Mouse (Mus musculus): ENCODE measurements around the gene Nav2.

Gene Nav2

GRCm38 (mm10) chr7:49175784-49176409 is 267.4 kb downstream of the Nav2 start:
- no peak for DNase-seq

- no peak for DNase-seq
Observed at GRCm38 (mm10) chr7:49176590-49177201, 268.2 kb downstream of the Nav2 start.

- DNase-seq, result no peak
Observed at GRCm38 (mm10) chr7:49178217-49178616, 269.7 kb downstream of the Nav2 start.

- DNase-seq, result no peak
Observed at GRCm38 (mm10) chr7:49181010-49181409, 272.5 kb downstream of the Nav2 start.

- DNase-seq, result no peak
Observed at GRCm38 (mm10) chr7:49182427-49182826, 273.9 kb downstream of the Nav2 start.

GRCm38 (mm10) chr7:49183696-49184095 is 275.2 kb downstream of the Nav2 start:
- no peak for DNase-seq

GRCm38 (mm10) chr7:49185991-49186390 is 277.5 kb downstream of the Nav2 start:
- DNase-seq, result no peak

GRCm38 (mm10) chr7:49189364-49189763 is 280.8 kb downstream of the Nav2 start:
- DNase-seq, result no peak

GRCm38 (mm10) chr7:49190231-49190985 is 281.9 kb downstream of the Nav2 start:
- DNase-seq, result no peak

- DNase-seq, result peak; percentile 22
Observed at GRCm38 (mm10) chr7:49191081-49191678, 282.7 kb downstream of the Nav2 start.

GRCm38 (mm10) chr7:49192061-49192695 is 283.7 kb downstream of the Nav2 start:
- DNase-seq, result no peak

- peak; percentile 52 for DNase-seq
Observed at GRCm38 (mm10) chr7:49195711-49196147, 287.2 kb downstream of the Nav2 start.

GRCm38 (mm10) chr7:49199366-49199765 is 290.9 kb downstream of the Nav2 start:
- DNase-seq, result no peak

- no peak for DNase-seq
Observed at GRCm38 (mm10) chr7:49200270-49200669, 291.8 kb downstream of the Nav2 start.

- no peak for DNase-seq
Observed at GRCm38 (mm10) chr7:49202971-49203370, 294.5 kb downstream of the Nav2 start.

GRCm38 (mm10) chr7:49204856-49205255 is 296.3 kb downstream of the Nav2 start:
- no peak for DNase-seq

- DNase-seq, result no peak
Observed at GRCm38 (mm10) chr7:49205551-49205950, 297.0 kb downstream of the Nav2 start.

GRCm38 (mm10) chr7:49206775-49207676 is 298.5 kb downstream of the Nav2 start:
- no peak for DNase-seq

GRCm38 (mm10) chr7:49209526-49209925 is 301.0 kb downstream of the Nav2 start:
- DNase-seq, result no peak

- no peak for DNase-seq
Observed at GRCm38 (mm10) chr7:49210721-49211120, 302.2 kb downstream of the Nav2 start.

GRCm38 (mm10) chr7:49213011-49213410 is 304.5 kb downstream of the Nav2 start:
- peak; percentile 21 for DNase-seq

GRCm38 (mm10) chr7:49217786-49218185 is 309.3 kb downstream of the Nav2 start:
- DNase-seq, result no peak

Measured in lung, postnatal 10 days (tissue).